Mouse (Mus musculus) stomach, embryonic 16.5 days (tissue): ENCODE results near the gene Stim1. TPM values are rescaled to one million over a fixed set of nuclear protein-coding genes. Genes with fewer than 3 reads are reported as not detected.
"Not testable (repeated sequence)": the region's sequence is repeated elsewhere in the genome, so short reads cannot be mapped to it uniquely, and the experiment has no call there.

Experiments used
- ATAC-seq: fragments of 200-750 bp; cut with Nextera tagmentation; 2 replicates; pipeline ENCODE4 v1.8.0; 2017; ENCODE audit warnings: moderate number of reproducible peaks, moderate TSS enrichment; ENCODE audit not compliant: insufficient read depth, low FRiP score
- H3K27ac ChIP-seq: fragments of 300-500 bp; sonication (generic); 2 replicates; pipeline ENCODE4 v1.5.1; 2014; ENCODE audit warnings: low read length
- H3K27me3 ChIP-seq: fragments of 300-500 bp; sonication (generic); 2 replicates; pipeline ENCODE4 v1.6.1; 2014; ENCODE audit warnings: low read length, control low read depth, mixed read lengths; ENCODE audit not compliant: control insufficient read depth, insufficient read depth
- H3K36me3 ChIP-seq: fragments of 300-500 bp; sonication (generic); 2 replicates; pipeline ENCODE4 v1.6.1; 2014; ENCODE audit warnings: low read length; ENCODE audit not compliant: control insufficient read depth, insufficient read depth
- H3K4me1 ChIP-seq: fragments of 300-500 bp; sonication (generic); 2 replicates; pipeline ENCODE4 v1.6.1; 2014; ENCODE audit warnings: low read length, control low read depth, mixed read lengths; ENCODE audit not compliant: control insufficient read depth, insufficient read depth
- H3K4me2 ChIP-seq: fragments of 300-500 bp; sonication (generic); 2 replicates; pipeline ENCODE4 v1.6.1; 2014; ENCODE audit warnings: low read depth, low read length, mixed read lengths
- H3K4me3 ChIP-seq: fragments of 300-500 bp; sonication (generic); replicated peaks from 2 replicates; pipeline ENCODE4 v1.5.1; 2014; ENCODE audit warnings: mild to moderate bottlenecking, low read length
- H3K9ac ChIP-seq: fragments of 300-500 bp; sonication (generic); 2 replicates; pipeline ENCODE4 v1.6.1; 2014; ENCODE audit warnings: low read length
- H3K9me3 ChIP-seq: fragments of 300-500 bp; sonication (generic); replicated peaks from 2 replicates; pipeline ENCODE4 v1.6.1; 2016; ENCODE audit warnings: low read length, control low read depth; ENCODE audit not compliant: control insufficient read depth
- WGBS: fragments of 180-500 bp; shearing (Covaris S2); extraction: QIAGEN DNeasy Blood & Tissue Kit; methylation state at CpG from one replicate; pipeline ENCODE4 v1.1.7; 2014; 5-methylcytosine and 5-hydroxymethylcytosine counted together
- polyA plus RNA-seq: library from polyadenylated mRNA; unstranded; fragments of >200 nt; fragmentation: Nextera tagmentation; extraction: Ambion mirVana; gene quantifications from 2 replicates; pipeline ENCODE4 v1.2.1, GENCODE M21; 2015

The Stim1 gene
- polyA plus RNA-seq, 1 experiment from 2014 or later, result 33.7 TPM

DNA sequence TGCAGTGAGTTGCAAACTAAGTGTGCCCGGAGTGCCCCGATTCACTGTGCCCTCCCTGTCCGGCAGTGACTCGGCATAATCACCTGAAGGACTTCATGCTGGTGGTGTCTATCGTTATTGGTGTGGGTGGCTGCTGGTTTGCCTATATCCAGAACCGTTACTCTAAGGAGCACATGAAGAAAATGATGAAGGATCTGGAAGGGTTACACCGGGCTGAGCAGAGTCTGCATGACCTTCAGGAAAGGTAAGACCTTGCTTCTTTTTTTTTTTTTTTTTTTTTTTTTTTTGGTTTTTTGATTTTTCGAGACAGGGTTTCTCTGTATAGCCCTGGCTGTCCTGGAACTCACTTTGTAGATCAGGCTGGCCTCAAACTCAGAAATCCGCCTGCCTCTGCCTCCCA is 147.7 kb downstream of the Stim1 start:
- H3K36me3 ChIP-seq, H3K4me2 ChIP-seq, ATAC-seq, H3K27ac ChIP-seq, H3K27me3 ChIP-seq, H3K9ac ChIP-seq, H3K9me3 ChIP-seq, H3K4me1 ChIP-seq, H3K4me3 ChIP-seq: not testable (repeated sequence)
- WGBS, result 92% methylated on average over 9 of the region's 9 CpGs

DNA sequence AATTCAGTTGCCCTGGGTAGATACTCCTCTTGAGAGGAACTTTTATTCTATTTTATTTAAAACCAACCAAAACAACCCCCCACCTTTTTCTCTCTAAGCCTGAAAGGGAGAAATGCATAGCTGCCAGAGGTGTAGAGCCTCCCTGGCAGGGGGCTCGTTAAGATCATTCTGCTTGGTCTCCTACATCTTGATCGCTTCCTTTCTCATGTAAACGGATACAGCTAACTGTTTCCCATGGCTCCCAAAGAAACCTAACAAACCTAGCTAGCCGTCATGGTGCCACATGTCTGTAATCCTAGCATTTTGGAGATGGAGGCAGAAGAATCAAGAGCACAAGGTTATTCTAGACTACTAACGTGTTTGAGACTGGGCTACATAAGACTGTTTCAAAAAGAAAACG is 148.2 kb downstream of the Stim1 start:
- Histone ChIP-seq H3K4me1 (peaks cover 8% of the 10 kb centered on the region), H3K36me3 (no peaks in the 10 kb centered on the region), H3K27ac (peak overlapping the region; percentile 7), H3K9ac (no peak overlapping the region), H3K27me3 (no peaks in the 10 kb centered on the region), H3K9me3 (no peaks in the 10 kb centered on the region), H3K4me2 (no peak overlapping the region), H3K4me3 (no peak overlapping the region)
- WGBS, result 52% methylated on average over 6 of the region's 6 CpGs
- ATAC-seq, result no peak

DNA sequence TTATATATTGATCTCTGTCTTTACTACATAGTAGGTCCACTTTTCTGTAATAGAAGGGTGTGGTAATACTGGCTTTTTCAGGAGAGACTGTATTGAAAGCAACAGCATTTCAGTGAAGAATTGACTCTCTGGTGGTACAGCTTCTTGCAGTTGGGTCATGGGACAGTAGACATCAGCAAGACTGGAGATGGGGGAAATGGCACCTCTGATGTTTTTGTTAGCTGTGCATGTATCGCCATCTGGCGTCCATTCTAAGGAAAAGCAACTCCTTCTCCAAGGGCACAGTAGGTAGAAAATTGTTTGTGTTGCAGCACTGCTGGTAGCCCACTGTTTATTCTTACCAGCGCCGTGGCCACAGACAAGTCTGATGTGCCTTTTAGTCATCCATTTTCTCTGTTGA is 149.8 kb downstream of the Stim1 start:
- H3K4me1 ChIP-seq, result peaks cover 8% of the 10 kb centered on the region
- no peaks in the 10 kb centered on the region for H3K9me3 ChIP-seq
- H3K4me2 ChIP-seq, result no peak overlapping the region
- no peak overlapping the region for H3K9ac ChIP-seq
- WGBS, result 2% methylated on average over 4 of the region's 4 CpGs
- H3K36me3 ChIP-seq, result no peaks in the 10 kb centered on the region
- no peak overlapping the region for H3K4me3 ChIP-seq
- no peak overlapping the region for H3K27ac ChIP-seq
- ATAC-seq, result peak; percentile 33; the same call in 1 of the 2 replicates
- H3K27me3 ChIP-seq, result no peaks in the 10 kb centered on the region

DNA sequence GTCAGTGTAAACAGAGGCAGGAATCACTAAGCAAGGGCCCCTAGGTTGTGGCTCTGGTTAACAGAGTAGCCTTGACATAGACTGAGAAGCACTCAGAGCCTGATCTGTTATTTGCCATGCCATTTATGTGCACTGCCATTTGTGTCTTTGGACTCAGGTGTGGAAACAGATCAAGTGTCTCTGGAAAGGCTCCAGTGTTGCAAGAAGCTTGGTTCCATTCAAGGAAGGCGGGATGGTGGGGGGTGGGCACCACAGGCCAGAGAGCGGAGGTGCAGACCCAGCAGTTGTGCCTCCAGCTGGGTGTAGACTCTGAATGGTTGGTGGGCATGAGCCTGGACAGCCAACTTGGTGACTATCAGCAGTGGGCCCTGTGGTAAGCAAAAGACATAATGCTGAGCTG is 154.4 kb downstream of the Stim1 start:
- no peak overlapping the region for H3K27ac ChIP-seq
- H3K9ac ChIP-seq, result no peak overlapping the region
- H3K4me1 ChIP-seq, result no peaks in the 10 kb centered on the region
- 97% methylated on average over 2 of the region's 2 CpGs for WGBS
- no peak overlapping the region for H3K4me3 ChIP-seq
- no peak for ATAC-seq
- H3K9me3 ChIP-seq, result no peaks in the 10 kb centered on the region
- H3K27me3 ChIP-seq, result no peaks in the 10 kb centered on the region
- no peaks in the 10 kb centered on the region for H3K36me3 ChIP-seq
- H3K4me2 ChIP-seq, result no peak overlapping the region

- no peak for ATAC-seq
- Histone ChIP-seq H3K9ac (no peak overlapping the region), H3K4me2 (no peak overlapping the region), H3K36me3 (no peaks in the 10 kb centered on the region; the same call in 1 of the 2 replicates), H3K27me3 (no peaks in the 10 kb centered on the region), H3K4me3 (no peak overlapping the region), H3K9me3 (no peaks in the 10 kb centered on the region), H3K4me1 (no peaks in the 10 kb centered on the region), H3K27ac (no peak overlapping the region)
- 64% methylated on average over 6 of the region's 6 CpGs for WGBS
These were observed 158.5 kb downstream of the Stim1 start for GRCm38 (mm10) chr7:102425933-102426685.

DNA sequence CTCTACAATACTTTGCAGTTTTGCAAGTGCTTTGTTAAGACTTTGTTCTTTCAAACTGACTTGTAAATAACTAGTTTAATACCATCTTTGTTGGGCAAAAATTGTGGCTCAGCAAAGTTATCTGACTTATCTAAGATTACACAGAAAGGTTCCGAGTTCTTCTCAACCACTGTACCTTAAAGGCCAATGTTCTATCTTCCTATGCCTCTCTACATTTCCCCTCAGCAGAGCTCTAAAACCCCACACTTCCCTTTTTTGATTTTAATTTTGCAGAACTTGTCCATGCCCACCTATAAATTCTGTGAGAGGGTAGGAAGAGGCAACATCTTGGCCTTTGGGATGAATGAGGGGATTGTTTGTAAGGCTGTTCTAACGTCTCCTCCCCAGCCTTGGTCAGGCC is 166.7 kb downstream of the Stim1 start:
- Histone ChIP-seq H3K4me1 (no peaks in the 10 kb centered on the region), H3K27me3 (no peaks in the 10 kb centered on the region), H3K4me2 (no peak overlapping the region), H3K36me3 (no peaks in the 10 kb centered on the region; the same call in 1 of the 2 replicates), H3K9me3 (no peaks in the 10 kb centered on the region), H3K4me3 (no peak overlapping the region), H3K27ac (no peak overlapping the region), H3K9ac (no peak overlapping the region)
- 57% methylated on average over 2 of the region's 2 CpGs for WGBS
- no peak for ATAC-seq

DNA sequence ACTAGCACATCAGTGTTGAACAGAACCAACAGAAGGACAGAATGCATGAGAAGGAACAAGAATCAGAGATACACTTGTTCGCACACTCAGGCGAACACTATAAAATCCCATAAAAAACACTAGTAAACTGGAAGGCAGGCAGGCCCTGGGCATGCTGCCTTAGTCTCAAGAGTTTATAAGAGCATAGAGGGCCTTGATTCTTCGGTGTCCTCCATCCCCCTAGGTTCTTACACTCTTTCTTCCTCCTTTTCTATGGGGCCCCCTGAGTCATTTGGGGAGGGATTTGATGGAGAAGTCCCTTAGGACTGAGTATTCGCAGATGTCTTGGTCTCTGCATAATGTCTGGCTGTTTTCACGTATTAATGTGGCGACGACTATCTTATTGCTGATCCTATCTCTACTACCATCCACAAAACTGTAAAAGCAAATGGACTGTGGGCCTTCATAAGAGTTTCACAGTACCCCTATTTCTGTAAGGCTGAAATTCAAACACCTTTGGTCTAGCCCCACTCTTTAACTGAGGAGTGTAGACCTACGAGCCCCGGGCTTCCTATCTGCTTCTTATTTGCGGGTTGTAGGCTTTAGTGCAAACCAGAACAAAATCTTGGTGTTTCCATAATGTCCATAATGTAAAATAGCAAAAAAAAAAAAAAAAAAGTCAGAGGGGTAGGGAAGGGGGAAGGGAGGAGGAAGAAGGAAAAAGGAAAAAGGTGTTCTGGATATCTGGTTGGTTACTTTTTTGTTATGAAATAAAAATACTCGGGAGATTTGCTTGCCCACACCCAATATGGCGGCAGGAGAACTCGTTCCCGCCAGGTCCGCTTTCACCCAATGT is 173.4 kb downstream of the Stim1 start:
- Histone ChIP-seq H3K27me3 (no peaks in the 10 kb centered on the region), H3K4me3 (peak overlapping the region; percentile 90), H3K36me3 (no peaks in the 10 kb centered on the region), H3K9me3 (no peaks in the 10 kb centered on the region), H3K27ac (0 out of 2 replicates have a peak overlapping the region, but pooled peaks have one; percentile 12), H3K4me2 (peak overlapping the region; percentile 49), H3K9ac (0 out of 2 replicates have a peak overlapping the region, but pooled peaks have one; percentile 12), H3K4me1 (peaks cover 11% of the 10 kb centered on the region)
- ATAC-seq, result no peak
- 51% methylated on average over 15 of the region's 15 CpGs for WGBS

GRCm38 (mm10) chr7:102441657-102442391 is 174.2 kb downstream of the Stim1 start, which contains the start of gene Rrm1:
Rrm1 (plus strand) TSS chr7:102441695.
- under 1% methylated on average over 54 of the region's 56 CpGs for WGBS
- Histone ChIP-seq H3K9ac (peak within 1 kb of the TSS; percentile 92), H3K4me2 (peak within 1 kb of the TSS; percentile 81), H3K4me1 (peaks cover 11% of the 10 kb centered on the region), H3K36me3 (peaks cover 4% of the 10 kb centered on the region), H3K9me3 (no peaks in the 10 kb centered on the region), H3K4me3 (peak within 1 kb of the TSS; percentile 90), H3K27me3 (no peaks in the 10 kb centered on the region), H3K27ac (peak within 1 kb of the TSS; percentile 86)
- peak; percentile 99 for ATAC-seq
